Mouse (Mus musculus) megakaryocyte-erythroid progenitor cell, adult 5 weeks (primary cell): ENCODE results near the gene Mrps35. TPM values are rescaled to one million over a fixed set of nuclear protein-coding genes. Genes with fewer than 3 reads are reported as not detected.

ENCODE experiments used
- polyA plus RNA-seq: library from polyadenylated mRNA; stranded (reverse); fragments of >175 nt; gene quantifications from 2 replicates; pipeline ENCODE4 v1.2.3, GENCODE M21; 2012

The Mrps35 gene
- polyA plus RNA-seq: 8.8 and 10.3 TPM in 2 replicates

DNA sequence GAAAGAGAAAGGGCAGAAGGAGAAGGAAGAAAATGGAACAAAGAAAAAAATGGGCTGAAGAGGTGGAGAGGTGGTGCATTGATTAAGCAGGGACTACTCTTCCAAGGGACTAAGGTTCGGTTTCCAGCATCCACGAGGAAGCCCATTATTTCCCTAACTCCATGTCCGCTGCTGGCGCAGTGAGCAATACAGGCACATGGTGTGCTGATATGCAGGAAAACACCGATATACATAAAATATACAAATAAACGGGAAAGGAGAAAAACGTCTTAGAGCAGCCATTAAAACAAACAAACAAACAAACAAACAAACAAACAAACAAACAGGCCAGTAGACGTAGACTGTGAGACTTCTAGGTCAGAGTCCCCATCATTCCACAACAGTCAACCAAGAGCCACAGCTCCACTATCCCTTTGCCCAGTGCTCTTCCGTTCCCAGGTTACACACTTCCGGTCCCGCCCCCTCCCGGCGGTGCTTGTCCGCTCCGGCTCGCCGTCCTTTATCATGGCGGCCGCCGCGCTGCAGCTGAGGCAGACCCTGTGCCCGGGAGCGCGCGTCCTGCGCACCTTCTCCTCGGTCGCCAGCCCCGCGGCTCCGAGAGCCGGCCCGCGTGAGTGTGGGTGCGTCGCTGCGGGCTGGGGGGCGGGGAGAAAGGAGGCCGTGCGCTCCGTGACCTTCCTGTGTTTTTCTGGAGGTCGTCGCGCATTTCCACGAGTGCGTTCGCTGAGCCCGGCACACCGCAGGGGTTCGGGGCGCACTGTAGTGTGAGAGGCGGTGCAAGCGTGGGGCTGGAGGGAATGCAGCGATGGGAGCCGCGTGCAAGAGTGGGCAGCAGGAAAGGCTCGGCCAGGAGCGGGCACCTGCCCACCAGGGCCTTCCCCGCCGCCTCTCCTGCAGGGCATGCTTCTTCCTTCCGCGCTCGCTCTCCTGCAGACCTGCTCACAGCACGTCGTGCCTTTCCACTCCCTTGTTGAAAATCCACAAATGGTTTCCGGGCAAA is at the start of gene Mrps35:
Gene Mrps35 (plus strand): TSS at position 474 of the 1,000 bp plus-strand sequence.

GRCm38 (mm10) chr6:147032303-147032925 is 10.2 kb upstream of the Mrps35 start, which contains the start of gene Rep15:
Gene Rep15 (plus strand): TSS chr6:147032584.

GRCm38 (mm10) chr6:147086594-147087225 is 44.1 kb downstream of the Mrps35 start, which contains the start of gene Mansc4:
Gene Mansc4 (minus strand): TSS chr6:147087032.

GRCm38 (mm10) chr6:147091136-147092120 is 48.9 kb downstream of the Mrps35 start, which contains the start of gene Klhl42:
Gene Klhl42 (plus strand): TSS chr6:147091379.

Other genes with a start within 250 kb of the Mrps35 start
- gene Arntl2, start 246.7 kb upstream of the Mrps35 start, polyA plus RNA-seq: not detected in 2 replicates
- gene Smco2, start 192.7 kb upstream of the Mrps35 start, polyA plus RNA-seq: not detected in 2 replicates
- gene Ppfibp1, start 154.3 kb upstream of the Mrps35 start, polyA plus RNA-seq: 1.9 and 2.0 TPM in 2 replicates
- not detected in 2 replicates for gene 1700034J05Rik, start 88.3 kb upstream of the Mrps35 start, polyA plus RNA-seq
- gene Rep15, start 10.2 kb upstream of the Mrps35 start, polyA plus RNA-seq: 0.03 TPM in 1 of 2 replicates, not detected in the other
- gene Mansc4, start 44.3 kb downstream of the Mrps35 start, polyA plus RNA-seq: not detected in 2 replicates
- 3.0 and 4.5 TPM in 2 replicates for gene Klhl42, start 48.6 kb downstream of the Mrps35 start, polyA plus RNA-seq
- 0.12 TPM in 1 of 2 replicates, not detected in the other for gene Pthlh, start 221.4 kb downstream of the Mrps35 start, polyA plus RNA-seq